Mouse (Mus musculus) heart, postnatal 4 days (tissue): ENCODE measurements around the gene Lyrm4. TPM values are rescaled to one million over a fixed set of nuclear protein-coding genes. Genes with fewer than 3 reads are reported as not detected.

Experiments
- DNase-seq: peaks from one replicate; pipeline ENCODE4 v3.0.0; 2021
- total RNA-seq, 2 experiments: library from RNA; stranded (reverse); gene quantifications; 2 replicates each; pipeline ENCODE4 v1.2.3; 2021

Lyrm4 gene
- 10 to 100 TPM; 15.9 to 17.9 TPM for total RNA-seq

GRCm38 (mm10) chr13:36117143-36118014, at the start of gene Lyrm4, which contains the start of gene Fars2:
TSS of gene Lyrm4 (minus strand) at chr13:36117526.
TSS of gene Fars2 (plus strand) at chr13:36117412.
- DNase-seq = peak; percentile 97

GRCm38 (mm10) chr13:36163898-36164297, 46.6 kb upstream of the Lyrm4 start:
- no peak for DNase-seq

DNA sequence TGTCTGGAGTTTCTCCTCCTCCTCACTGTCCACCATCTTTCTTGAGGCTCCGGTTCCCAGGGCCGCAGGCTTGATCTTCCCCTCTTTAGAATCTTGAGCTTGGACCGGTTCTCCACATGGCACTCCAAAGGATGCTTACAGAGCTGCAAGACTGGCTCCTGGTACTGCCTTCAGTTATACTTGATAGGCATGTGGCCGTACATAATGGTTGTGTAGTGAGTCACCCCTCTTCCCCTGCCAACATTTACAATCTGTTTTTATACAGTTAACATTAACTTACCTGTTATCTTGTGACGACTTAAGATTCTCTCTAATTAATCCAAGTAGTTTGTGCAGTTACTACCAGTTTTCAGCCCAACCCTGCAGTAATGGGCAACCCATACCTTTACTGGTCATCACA, 46.1 kb upstream of the Lyrm4 start:
- no peak for DNase-seq

- DNase-seq = no peak
Observed at GRCm38 (mm10) chr13:36156340-36156931, 39.1 kb upstream of the Lyrm4 start.

GRCm38 (mm10) chr13:36152728-36153498, 35.6 kb upstream of the Lyrm4 start:
- no peak for DNase-seq

DNA sequence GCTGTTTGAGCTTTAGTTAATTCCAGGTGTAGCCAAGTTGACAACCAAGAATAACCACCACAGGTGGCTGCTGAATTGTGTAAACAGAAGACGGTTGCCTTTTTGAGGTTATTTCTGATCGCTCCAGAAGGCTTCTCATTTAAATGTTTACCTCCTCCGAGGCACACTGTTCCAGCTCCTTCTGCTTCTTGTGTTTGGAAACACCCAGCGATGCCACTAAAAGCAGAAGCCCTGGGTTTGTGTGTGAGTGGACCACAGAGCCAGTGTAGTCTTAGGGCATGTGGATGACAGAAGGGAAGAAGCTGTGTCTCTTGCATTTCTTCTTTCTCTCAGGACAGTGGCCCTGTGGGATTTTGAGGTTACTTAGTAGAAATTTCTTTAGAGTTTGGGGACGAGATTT, 32.9 kb upstream of the Lyrm4 start:
- DNase-seq = no peak

DNA sequence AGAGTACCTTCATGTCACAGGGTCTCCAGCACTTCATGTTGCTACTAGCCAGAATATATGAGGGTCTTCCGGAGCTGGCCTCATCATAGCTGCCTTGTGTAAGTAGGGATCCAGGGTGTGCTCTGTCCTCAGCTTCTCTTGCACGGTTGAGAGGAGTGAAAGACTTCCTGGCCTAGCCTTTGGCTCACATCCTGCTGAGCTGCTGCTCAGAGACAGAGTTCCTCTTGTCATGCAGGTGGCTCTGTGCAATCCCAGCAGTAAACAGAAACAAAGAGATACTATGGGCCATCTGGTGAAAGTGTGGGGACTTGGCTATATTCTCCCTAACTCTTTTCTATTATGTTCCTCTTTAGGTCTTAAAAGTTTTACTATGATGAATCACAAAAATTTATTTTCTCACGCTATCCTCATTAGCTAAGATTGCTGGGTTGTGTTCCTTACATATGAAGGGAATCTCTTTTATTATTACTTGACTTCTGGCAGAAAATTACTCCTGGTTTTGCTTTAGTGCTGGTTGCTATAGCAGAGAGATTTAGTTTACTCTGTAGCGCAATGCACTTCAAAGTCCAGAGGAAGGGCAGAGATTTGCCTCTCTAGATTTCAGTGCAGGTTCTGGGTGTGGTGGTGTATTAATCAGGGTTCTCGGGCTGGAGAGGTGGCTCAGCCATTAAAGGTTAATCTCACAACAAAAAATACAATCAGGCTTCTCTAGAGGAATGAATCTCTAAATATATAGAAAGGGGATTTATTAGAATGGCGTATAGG, 32.0 kb upstream of the Lyrm4 start:
- no peak for DNase-seq

GRCm38 (mm10) chr13:36145601-36146000, 28.3 kb upstream of the Lyrm4 start:
- no peak for DNase-seq

- DNase-seq = no peak
Observed at GRCm38 (mm10) chr13:36140247-36141016, 23.1 kb upstream of the Lyrm4 start.

DNA sequence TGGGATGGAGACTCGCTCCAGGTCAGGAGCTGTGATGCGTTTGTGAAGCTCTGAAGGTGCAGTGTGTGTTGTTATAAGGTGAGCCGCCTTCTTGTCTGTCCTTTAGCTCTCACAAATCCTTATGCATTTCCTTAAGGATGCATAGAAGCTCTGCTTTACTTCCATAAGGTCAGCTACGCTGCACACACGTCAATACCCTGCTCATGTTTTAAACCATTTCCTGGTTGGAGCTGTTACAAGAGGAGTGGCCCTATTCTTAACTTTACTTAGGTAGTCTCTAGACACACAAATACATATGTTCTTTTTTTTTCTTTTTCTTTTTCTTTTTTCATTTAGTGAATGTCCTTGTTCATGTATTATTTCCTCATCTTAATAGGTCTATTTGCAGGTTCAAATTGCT, 22.4 kb upstream of the Lyrm4 start:
- DNase-seq = no peak

GRCm38 (mm10) chr13:36131992-36132649, 14.8 kb upstream of the Lyrm4 start:
- no peak for DNase-seq

- no peak for DNase-seq
Observed at GRCm38 (mm10) chr13:36131401-36131800, 14.1 kb upstream of the Lyrm4 start.

DNA sequence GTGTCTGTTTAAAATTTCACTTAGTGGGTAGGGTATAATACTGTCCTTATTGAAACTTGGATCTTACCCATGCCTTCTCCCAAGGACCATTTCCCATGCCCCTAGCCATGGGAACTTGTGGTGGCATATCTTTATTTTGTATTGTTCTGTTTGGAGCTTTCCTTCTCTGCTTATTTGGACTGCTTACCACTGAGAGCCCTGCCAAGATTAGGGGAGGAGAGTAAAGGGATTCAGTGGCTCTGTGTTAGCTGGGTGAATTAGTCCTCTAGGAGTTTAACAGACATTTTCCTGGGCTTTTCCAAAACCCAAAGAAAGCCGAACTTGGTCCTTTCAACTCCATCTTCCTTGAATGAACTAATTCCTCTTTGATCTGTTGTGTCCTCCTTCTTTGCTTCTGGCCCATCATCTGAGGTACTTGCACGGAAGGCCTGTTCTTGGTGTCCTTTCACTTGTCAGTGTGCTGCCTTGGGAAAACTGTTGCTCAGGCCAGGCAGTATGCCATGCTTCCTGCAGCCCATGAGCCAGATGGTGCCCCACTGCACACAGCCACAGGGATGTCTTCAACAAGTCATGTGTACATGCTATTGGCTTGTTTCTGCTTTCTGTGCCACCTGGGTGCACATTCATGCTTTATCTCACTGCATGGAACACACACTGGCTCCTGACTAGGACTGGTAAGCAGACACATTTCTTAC, 12.2 kb upstream of the Lyrm4 start:
- DNase-seq = no peak

- DNase-seq = no peak
Observed at GRCm38 (mm10) chr13:36120606-36121005, 3.3 kb upstream of the Lyrm4 start.

GRCm38 (mm10) chr13:36119684-36120083, 2.4 kb upstream of the Lyrm4 start:
- no peak for DNase-seq

DNA sequence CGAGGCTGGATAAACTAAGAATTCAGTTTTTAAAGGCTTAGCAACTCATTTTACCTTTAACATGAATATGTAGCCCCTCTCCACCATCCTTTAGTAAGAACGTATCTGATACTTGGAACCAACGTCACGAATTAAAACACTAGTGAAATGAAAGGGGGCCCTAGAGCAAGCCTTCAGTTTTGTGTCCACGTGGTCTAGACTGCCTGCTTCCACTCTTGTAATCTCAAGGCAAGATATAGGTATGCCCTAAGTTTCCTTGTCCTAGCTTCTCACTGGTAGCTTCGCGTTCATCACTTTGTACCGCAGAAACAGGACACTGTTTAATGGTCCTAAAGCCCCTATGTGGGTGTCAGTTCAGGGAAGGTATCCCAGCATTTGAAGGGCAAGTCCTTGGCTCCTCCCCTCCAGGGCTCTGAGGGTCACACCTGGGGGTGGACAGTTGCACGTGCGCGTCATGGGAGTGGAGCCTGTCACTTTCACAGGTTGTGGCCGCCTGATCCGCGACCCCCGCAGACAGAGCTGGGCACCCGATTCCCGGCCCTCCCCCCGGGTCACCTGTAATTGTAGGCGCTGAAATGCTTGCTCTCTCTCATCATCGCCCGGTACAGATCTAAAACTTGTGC, 695 bp downstream of the Lyrm4 start:
- DNase-seq = peak; percentile 49

GRCm38 (mm10) chr13:36113181-36113580, 4.1 kb downstream of the Lyrm4 start:
- DNase-seq = no peak

DNA sequence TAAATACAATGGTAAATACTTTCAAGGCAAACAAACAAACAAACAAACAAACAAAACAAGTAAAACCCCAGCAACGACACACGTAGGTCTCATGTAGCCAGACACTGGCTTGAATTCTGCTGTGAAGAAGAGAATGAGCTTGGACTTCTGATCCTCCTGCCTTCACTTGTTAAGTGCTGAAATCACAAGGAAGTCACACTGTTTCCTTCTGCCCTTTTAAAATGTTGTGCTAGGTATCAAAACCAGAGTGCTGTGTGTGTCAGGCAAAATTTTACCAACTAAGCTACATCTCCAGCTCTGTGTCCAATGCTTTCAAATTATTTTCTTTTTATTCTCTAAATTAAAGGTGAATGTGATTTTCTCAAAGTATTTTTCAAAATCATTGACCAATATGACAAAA, 6.0 kb downstream of the Lyrm4 start:
- no peak for DNase-seq

- no peak for DNase-seq
Observed at GRCm38 (mm10) chr13:36108528-36108927, 8.8 kb downstream of the Lyrm4 start.

GRCm38 (mm10) chr13:36105591-36105990, 11.7 kb downstream of the Lyrm4 start:
- DNase-seq = no peak
